8 mouse cellular contexts compared by ENCODE assay signal in the genomic region with DNA sequence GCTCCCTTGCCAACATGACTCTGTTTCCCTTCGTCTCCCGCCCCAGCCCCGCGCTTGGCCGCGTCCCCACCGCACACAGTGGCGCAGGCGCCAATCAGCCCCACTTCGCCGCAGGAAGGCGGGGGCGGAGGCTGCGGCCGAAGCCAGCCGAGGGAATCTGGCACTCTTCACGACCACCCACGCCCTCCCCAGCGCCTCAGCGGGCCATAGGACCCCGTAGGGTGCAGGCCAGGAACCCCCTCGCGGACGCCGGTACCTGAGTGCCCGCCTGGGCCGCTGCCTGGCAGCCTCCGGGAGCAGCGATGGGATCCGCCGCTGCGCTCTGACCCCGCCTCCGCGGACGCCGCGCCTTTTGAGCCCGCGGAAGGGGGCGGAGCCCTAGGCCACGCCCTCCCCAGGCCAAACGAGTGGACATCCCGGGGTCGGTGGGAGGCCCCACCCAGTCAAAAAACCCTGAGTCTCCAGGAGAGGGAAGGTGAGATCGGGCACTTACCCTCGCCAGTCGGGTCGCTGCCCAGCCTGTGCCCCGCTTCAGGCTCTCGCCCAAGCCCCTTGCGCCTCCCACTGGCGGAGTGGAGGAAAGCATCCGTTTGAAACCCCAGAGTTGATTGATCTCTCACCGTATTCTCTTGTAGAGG. TPM values are rescaled to one million over a fixed set of nuclear protein-coding genes. Genes with fewer than 3 reads are reported as not detected.
DNase-seq lines count a peak whose midpoint lies in the region; ATAC-seq and TF ChIP-seq lines count a peak whose summit lies in the region.

A gene (minus strand): TSS at position 566 of the 638 bp plus-strand sequence.

- 0 out of 2 replicates have a peak within 1 kb of the TSS, but pooled peaks have one; percentile 31 for H3K27ac ChIP-seq in forebrain, embryonic 11.5 days (ENCODE audit: low read depth, low read length)
- peak within 1 kb of the TSS; percentile 97 for H3K27ac ChIP-seq in heart, embryonic 15.5 days
- H3K27ac ChIP-seq in liver, embryonic 15.5 days (replicated peaks) = peak within 1 kb of the TSS; percentile 60
- peak within 1 kb of the TSS; percentile 56 for H3K27ac ChIP-seq in neural tube, embryonic 11.5 days (ENCODE audit: low read depth, low read length)
- peak within 1 kb of the TSS; percentile 98 for H3K27ac ChIP-seq in stomach, embryonic 16.5 days (ENCODE audit: low read length)

- ATAC-seq in forebrain, embryonic 11.5 days (replicated peaks; ENCODE audit: low FRiP score) = peak; percentile 79
- peak; percentile 54 for ATAC-seq in heart, embryonic 15.5 days (replicated peaks; ENCODE audit: insufficient number of reproducible peaks, insufficient read depth, low FRiP score, low read depth)
- ATAC-seq in liver, embryonic 15.5 days (ENCODE audit: insufficient read depth) = peak; percentile 58
- peak; percentile 72 for ATAC-seq in neural tube, embryonic 11.5 days (ENCODE audit: insufficient read depth, low FRiP score, low TSS enrichment)
- ATAC-seq in stomach, embryonic 16.5 days (ENCODE audit: insufficient read depth, low FRiP score) = peak; percentile 51

- peak within 1 kb of the TSS; percentile 98 for H3K4me2 ChIP-seq in forebrain, embryonic 11.5 days (ENCODE audit: low read depth, low read length, severe bottlenecking)
- peak within 1 kb of the TSS; percentile 90 for H3K4me2 ChIP-seq in heart, embryonic 15.5 days
- H3K4me2 ChIP-seq in liver, embryonic 15.5 days = peak within 1 kb of the TSS; percentile 98
- H3K4me2 ChIP-seq in neural tube, embryonic 11.5 days (ENCODE audit: low read depth) = peak within 1 kb of the TSS; percentile 99
- peak within 1 kb of the TSS; percentile 79 for H3K4me2 ChIP-seq in stomach, embryonic 16.5 days (ENCODE audit: low read depth, low read length)

- no peaks in the 10 kb centered on the region for H3K9me3 ChIP-seq in E14TG2a.4 (ENCODE audit: low read length)
- H3K9me3 ChIP-seq in forebrain, embryonic 11.5 days (ENCODE audit: control insufficient read depth, low read length) = no peaks in the 10 kb centered on the region
- H3K9me3 ChIP-seq in heart, embryonic 15.5 days (replicated peaks) = no peaks in the 10 kb centered on the region
- no peaks in the 10 kb centered on the region for H3K9me3 ChIP-seq in liver, embryonic 15.5 days (replicated peaks)
- no peaks in the 10 kb centered on the region for H3K9me3 ChIP-seq in neural tube, embryonic 11.5 days (ENCODE audit: control insufficient read depth, low read length)
- H3K9me3 ChIP-seq in stomach, embryonic 16.5 days (replicated peaks; ENCODE audit: control insufficient read depth, low read length) = no peaks in the 10 kb centered on the region

- H3K27me3 ChIP-seq in E14TG2a.4 (ENCODE audit: insufficient read depth, low read length) = peaks cover 23% of the 10 kb centered on the region
- no peaks in the 10 kb centered on the region for H3K27me3 ChIP-seq in forebrain, embryonic 11.5 days (ENCODE audit: control insufficient read depth, insufficient read depth, low read length)
- H3K27me3 ChIP-seq in heart, embryonic 15.5 days = peaks cover 25% of the 10 kb centered on the region
- H3K27me3 ChIP-seq in liver, embryonic 15.5 days = peaks cover 20% of the 10 kb centered on the region
- H3K27me3 ChIP-seq in neural tube, embryonic 11.5 days (ENCODE audit: control insufficient read depth, insufficient read depth, low read length) = no peaks in the 10 kb centered on the region
- H3K27me3 ChIP-seq in stomach, embryonic 16.5 days (ENCODE audit: control insufficient read depth, insufficient read depth, low read length) = no peaks in the 10 kb centered on the region

- peak within 1 kb of the TSS; percentile 91 for H3K4me3 ChIP-seq in E14TG2a.4 (replicated peaks; ENCODE audit: low read length)
- H3K4me3 ChIP-seq in forebrain, embryonic 11.5 days (ENCODE audit: low read depth, low read length) = peak within 1 kb of the TSS; percentile 83
- H3K4me3 ChIP-seq in heart, embryonic 15.5 days = peak within 1 kb of the TSS; percentile 88
- peak within 1 kb of the TSS; percentile 76 for H3K4me3 ChIP-seq in liver, embryonic 15.5 days (replicated peaks)
- peak within 1 kb of the TSS; percentile 73 for H3K4me3 ChIP-seq in neural tube, embryonic 11.5 days (ENCODE audit: low read depth, low read length)
- peak within 1 kb of the TSS; percentile 92 for H3K4me3 ChIP-seq in stomach, embryonic 16.5 days (replicated peaks; ENCODE audit: low read length)

- H3K4me1 ChIP-seq in E14TG2a.4 (replicated peaks; ENCODE audit: low read depth, low read length) = peaks cover 56% of the 10 kb centered on the region
- peaks cover 25% of the 10 kb centered on the region for H3K4me1 ChIP-seq in forebrain, embryonic 11.5 days (replicated peaks; ENCODE audit: control insufficient read depth, insufficient read depth, low read length)
- peaks cover 48% of the 10 kb centered on the region for H3K4me1 ChIP-seq in heart, embryonic 15.5 days (replicated peaks)
- H3K4me1 ChIP-seq in liver, embryonic 15.5 days (replicated peaks) = peaks cover 43% of the 10 kb centered on the region
- peaks cover 28% of the 10 kb centered on the region for H3K4me1 ChIP-seq in neural tube, embryonic 11.5 days (ENCODE audit: control insufficient read depth, insufficient read depth, low read length)
- H3K4me1 ChIP-seq in stomach, embryonic 16.5 days (ENCODE audit: control insufficient read depth, insufficient read depth, low read length) = peaks cover 34% of the 10 kb centered on the region

- H3K9ac ChIP-seq in forebrain, embryonic 11.5 days (ENCODE audit: low read length) = peak within 1 kb of the TSS; percentile 88
- peak within 1 kb of the TSS; percentile 96 for H3K9ac ChIP-seq in heart, embryonic 15.5 days
- peak within 1 kb of the TSS; percentile 72 for H3K9ac ChIP-seq in liver, embryonic 15.5 days
- peak within 1 kb of the TSS; percentile 90 for H3K9ac ChIP-seq in neural tube, embryonic 11.5 days (ENCODE audit: low read length)
- peak within 1 kb of the TSS; percentile 94 for H3K9ac ChIP-seq in stomach, embryonic 16.5 days (ENCODE audit: low read length)

- peaks cover 20% of the 10 kb centered on the region for H3K36me3 ChIP-seq in E14TG2a.4 (ENCODE audit: insufficient read depth, low read length)
- H3K36me3 ChIP-seq in forebrain, embryonic 11.5 days (ENCODE audit: control insufficient read depth, insufficient read depth, low read length) = peaks cover 3% of the 10 kb centered on the region; the same call in 1 of the 2 replicates
- peaks cover 14% of the 10 kb centered on the region for H3K36me3 ChIP-seq in heart, embryonic 15.5 days
- H3K36me3 ChIP-seq in liver, embryonic 15.5 days (replicated peaks) = peaks cover 11% of the 10 kb centered on the region; the same call in 1 of the 2 replicates
- peaks cover 8% of the 10 kb centered on the region; the same call in 1 of the 2 replicates for H3K36me3 ChIP-seq in neural tube, embryonic 11.5 days (ENCODE audit: control insufficient read depth, insufficient read depth, low read length)
- no peaks in the 10 kb centered on the region for H3K36me3 ChIP-seq in stomach, embryonic 16.5 days (ENCODE audit: control insufficient read depth, insufficient read depth, low read length)

- peak; percentile 58 for DNase-seq in c-Kit-positive CD71-positive TER-119-negative erythroid progenitor cells, embryonic 14.5 days (ENCODE audit: low read depth)
- DNase-seq in forebrain, embryonic 11.5 days (ENCODE audit: low spot score) = peak; percentile 94
- DNase-seq in kidney, postnatal 25 days = peak; percentile 89 to 92
- DNase-seq in neural tube, embryonic 11.5 days (ENCODE audit: low spot score) = peak; percentile 91

- TF ChIP-seq CTCF in E14TG2a.4 (conservative IDR thresholded peaks at IDR 0.05; ENCODE audit: low read length) = peak; percentile 67

- WGBS in forebrain, embryonic 11.5 days = under 1% methylated on average over 55 of the region's 55 CpGs
- under 1% methylated on average over 55 of the region's 55 CpGs for WGBS in heart, embryonic 15.5 days
- under 1% methylated on average over 54 of the region's 55 CpGs for WGBS in liver, embryonic 15.5 days (ENCODE audit: insufficient replicate concordance)
- 1% methylated on average over 55 of the region's 55 CpGs for WGBS in neural tube, embryonic 11.5 days
- under 1% methylated on average over 54 of the region's 55 CpGs for WGBS in stomach, embryonic 16.5 days

RNA-seq across cellular contexts. Expression of the gene that starts here (rescaled TPM):
- polyA plus RNA-seq in forebrain, embryonic 11.5 days (2014; fragmentation: Nextera tagmentation; extraction: Ambion mirVana) = 165 and 185 TPM in 2 replicates
- 221 and 251 TPM in 2 replicates for polyA plus RNA-seq in heart, embryonic 15.5 days (2015; fragmentation: Nextera tagmentation; extraction: Ambion mirVana)
- polyA plus RNA-seq in liver, embryonic 15.5 days (2015; fragmentation: Nextera tagmentation; extraction: Ambion mirVana) = 25.2 and 29.5 TPM in 2 replicates
- polyA plus RNA-seq in neural tube, embryonic 11.5 days (2014; fragmentation: Nextera tagmentation; extraction: Ambion mirVana) = 165 and 172 TPM in 2 replicates
- 240 and 243 TPM in 2 replicates for polyA plus RNA-seq in stomach, embryonic 16.5 days (2015; fragmentation: Nextera tagmentation; extraction: Ambion mirVana)

Comparison
In these comparisons a context has a peak if more than half of its experiments do, and no peak if none do; other contexts are left out.
1. Peak in every context shown above with its lines: DNase-seq, ATAC-seq, H3K4me3 ChIP-seq and H3K27ac ChIP-seq.
2. H3K27ac ChIP-seq: peak in every context shown above with its lines; median percentile 98 in stomach, embryonic 16.5 days; 97 in heart, embryonic 15.5 days; 60 in liver, embryonic 15.5 days; 56 in neural tube, embryonic 11.5 days; 31 in forebrain, embryonic 11.5 days.